Mouse (Mus musculus): Measurements from ENCODE around the gene Ank3. TPM values are rescaled to one million over a fixed set of nuclear protein-coding genes. Genes with fewer than 3 reads are reported as not detected.

Ank3 gene
- total and polyA plus RNA-seq, 2 experiments from 2014 or later: 60.1 to 239 TPM

DNA sequence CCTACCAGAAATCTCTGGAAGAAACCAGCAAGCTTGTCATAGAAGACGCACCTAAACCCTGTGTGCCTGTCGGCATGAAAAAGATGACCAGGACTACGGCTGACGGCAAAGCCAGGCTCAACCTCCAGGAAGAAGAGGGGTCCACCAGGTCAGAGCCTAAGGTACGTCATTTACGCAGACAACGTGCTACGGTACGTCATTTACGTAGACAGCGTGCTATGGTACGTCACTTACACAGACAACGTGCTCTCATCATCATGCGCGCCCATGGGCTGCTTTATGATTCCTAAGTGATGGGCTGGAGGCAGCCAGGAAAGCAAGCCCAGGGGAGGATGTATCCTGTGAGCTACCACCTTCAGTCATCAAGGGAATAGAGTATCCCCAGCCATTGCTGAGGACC, 606.3 kb downstream of the Ank3 start:
- Histone ChIP-seq H3K4me1 (ENCODE audit: insufficient read depth, low read length) (no peaks in the 10 kb centered on the region), H3K36me3 (ENCODE audit: insufficient read depth, low read length) (peaks cover 30% of the 10 kb centered on the region; the same call in 1 of the 2 replicates), H3K27me3 (ENCODE audit: insufficient read depth, low read length) (no peaks in the 10 kb centered on the region), H3K4me2 (ENCODE audit: low read depth, low read length) (no peak overlapping the region), H3K9me3 (ENCODE audit: low read length) (no peaks in the 10 kb centered on the region), H3K9ac (replicated peaks; ENCODE audit: low read length) (no peak overlapping the region), H3K4me3 (ENCODE audit: low read length) (no peak overlapping the region), H3K27ac (no peak overlapping the region)
- ATAC-seq (no peak), DNase-seq (ENCODE audit: low spot score) (no peak)
- 97% methylated on average over 15 of the region's 15 CpGs for WGBS
- no peak for TF ChIP-seq CTCF (IDR thresholded peaks at IDR 0.05; ENCODE audit: low read depth)

DNA sequence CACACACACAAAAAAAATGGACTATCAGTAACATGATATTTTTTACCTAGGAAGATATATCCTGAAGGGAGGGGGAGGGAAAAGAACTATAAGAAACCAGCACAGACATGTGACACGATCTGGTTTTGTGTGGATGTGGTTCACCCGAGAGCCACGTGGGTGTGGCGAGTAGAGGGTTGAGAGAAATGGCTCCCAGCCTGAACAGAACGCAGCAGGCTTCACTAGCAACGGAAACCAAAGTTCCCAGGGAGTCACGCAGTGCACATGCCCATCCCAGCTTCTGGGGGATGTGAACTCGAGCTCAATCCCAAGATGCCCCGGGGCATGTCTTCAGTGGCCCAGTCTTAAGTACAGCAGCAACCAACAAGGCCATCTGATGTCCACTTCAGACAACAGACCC, 607.8 kb downstream of the Ank3 start:
- Histone ChIP-seq H3K27ac (no peak overlapping the region), H3K27me3 (ENCODE audit: insufficient read depth, low read length) (no peaks in the 10 kb centered on the region), H3K36me3 (ENCODE audit: insufficient read depth, low read length) (peaks cover 21% of the 10 kb centered on the region; the same call in 1 of the 2 replicates), H3K4me1 (ENCODE audit: insufficient read depth, low read length) (no peaks in the 10 kb centered on the region), H3K4me3 (ENCODE audit: low read length) (no peak overlapping the region), H3K9ac (replicated peaks; ENCODE audit: low read length) (no peak overlapping the region), H3K9me3 (ENCODE audit: low read length) (no peaks in the 10 kb centered on the region), H3K4me2 (ENCODE audit: low read depth, low read length) (no peak overlapping the region)
- 67% methylated on average over 9 of the region's 9 CpGs for WGBS
- no peak for DNase-seq (ENCODE audit: low spot score)
- ATAC-seq: no peak
- TF ChIP-seq CTCF (IDR thresholded peaks at IDR 0.05; ENCODE audit: low read depth): no peak

DNA sequence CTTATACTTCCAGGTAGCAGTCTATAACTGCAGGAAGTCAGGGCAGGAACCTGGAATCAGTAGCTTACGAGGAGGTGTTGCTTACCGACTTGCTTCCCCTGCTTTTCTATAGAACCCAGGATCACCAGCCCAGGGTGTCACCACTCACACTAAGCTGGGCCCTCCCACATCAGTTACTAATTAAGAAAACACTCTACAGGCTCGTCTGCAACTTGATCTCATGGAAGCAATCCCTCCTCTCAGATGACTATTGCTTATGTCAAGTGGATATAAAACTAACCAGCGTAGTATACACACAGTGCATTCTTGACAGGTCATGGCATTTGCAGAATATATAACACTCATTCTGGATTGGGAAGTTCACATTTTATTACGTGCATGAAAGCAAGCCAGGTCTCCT, 613.2 kb downstream of the Ank3 start:
- ATAC-seq (no peak), DNase-seq (ENCODE audit: low spot score) (no peak)
- no peaks in the 10 kb centered on the region for H3K9me3 ChIP-seq (ENCODE audit: low read length)
- 79% methylated on average over 5 of the region's 5 CpGs for WGBS
- no peak overlapping the region for H3K9ac ChIP-seq (replicated peaks; ENCODE audit: low read length)
- no peak overlapping the region for H3K4me2 ChIP-seq (ENCODE audit: low read depth, low read length)
- peaks cover 20% of the 10 kb centered on the region for H3K36me3 ChIP-seq (ENCODE audit: insufficient read depth, low read length)
- no peaks in the 10 kb centered on the region for H3K27me3 ChIP-seq (ENCODE audit: insufficient read depth, low read length)
- no peaks in the 10 kb centered on the region for H3K4me1 ChIP-seq (ENCODE audit: insufficient read depth, low read length)
- no peak overlapping the region for H3K27ac ChIP-seq
- no peak overlapping the region for H3K4me3 ChIP-seq (ENCODE audit: low read length)
- TF ChIP-seq CTCF (IDR thresholded peaks at IDR 0.05; ENCODE audit: low read depth): no peak

DNA sequence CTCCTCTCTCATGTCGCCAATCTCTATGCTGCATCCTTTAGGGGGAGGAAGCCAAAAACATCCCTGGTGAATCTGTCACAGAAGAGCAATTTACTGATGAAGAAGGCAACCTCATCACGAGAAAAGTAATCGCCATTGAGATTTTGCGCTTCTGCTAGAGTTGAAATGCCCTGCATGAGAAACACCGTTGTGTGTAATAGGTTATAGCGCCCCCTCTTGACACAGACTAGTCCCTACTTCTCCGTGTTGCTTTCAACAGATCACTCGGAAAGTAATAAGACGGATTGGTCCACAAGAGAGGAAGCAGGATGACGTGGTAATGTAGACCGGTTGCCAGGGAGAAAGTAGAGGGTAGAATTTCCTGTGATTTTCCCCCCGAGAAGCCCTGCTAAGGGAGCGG, 615.4 kb downstream of the Ank3 start:
- H3K4me2 ChIP-seq (ENCODE audit: low read depth, low read length): no peak overlapping the region
- DNase-seq (ENCODE audit: low spot score) (no peak), ATAC-seq (no peak)
- no peak overlapping the region for H3K9ac ChIP-seq (replicated peaks; ENCODE audit: low read length)
- TF ChIP-seq CTCF (IDR thresholded peaks at IDR 0.05; ENCODE audit: low read depth): peak; percentile 21; the same call in 1 of the 2 replicates
- H3K4me1 ChIP-seq (ENCODE audit: insufficient read depth, low read length): no peaks in the 10 kb centered on the region
- no peaks in the 10 kb centered on the region for H3K27me3 ChIP-seq (ENCODE audit: insufficient read depth, low read length)
- no peak overlapping the region for H3K27ac ChIP-seq
- peaks cover 18% of the 10 kb centered on the region for H3K36me3 ChIP-seq (ENCODE audit: insufficient read depth, low read length)
- H3K4me3 ChIP-seq (ENCODE audit: low read length): no peak overlapping the region
- WGBS: 93% methylated on average over 13 of the region's 13 CpGs
- no peaks in the 10 kb centered on the region for H3K9me3 ChIP-seq (ENCODE audit: low read length)

DNA sequence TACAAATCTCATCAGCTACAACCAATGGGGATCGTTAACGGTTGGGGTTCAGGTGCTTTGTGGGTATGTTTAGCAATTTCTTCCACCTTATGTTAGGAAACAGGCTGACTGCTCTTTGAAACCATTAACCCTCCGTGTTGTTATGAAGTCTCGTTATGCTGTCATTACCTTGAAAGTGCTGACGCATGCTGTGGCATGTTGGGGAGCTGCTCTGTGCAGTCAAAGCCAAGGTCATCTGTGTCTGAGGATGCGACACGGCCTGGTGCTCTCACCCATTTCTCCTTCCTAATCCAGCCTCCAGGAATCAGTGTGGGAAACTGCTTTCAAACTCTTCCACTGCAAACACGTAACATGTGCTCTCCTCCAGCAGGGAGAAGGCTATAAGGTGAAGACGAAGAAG, 616.6 kb downstream of the Ank3 start:
- ATAC-seq: no peak
- Histone ChIP-seq H3K9me3 (ENCODE audit: low read length) (no peaks in the 10 kb centered on the region), H3K4me1 (ENCODE audit: insufficient read depth, low read length) (no peaks in the 10 kb centered on the region), H3K4me3 (ENCODE audit: low read length) (no peak overlapping the region), H3K27ac (no peak overlapping the region), H3K27me3 (ENCODE audit: insufficient read depth, low read length) (no peaks in the 10 kb centered on the region), H3K9ac (replicated peaks; ENCODE audit: low read length) (no peak overlapping the region), H3K36me3 (ENCODE audit: insufficient read depth, low read length) (peaks cover 18% of the 10 kb centered on the region), H3K4me2 (ENCODE audit: low read depth, low read length) (no peak overlapping the region)
- no peak for DNase-seq (ENCODE audit: low spot score)
- TF ChIP-seq CTCF (IDR thresholded peaks at IDR 0.05; ENCODE audit: low read depth): no peak
- WGBS: 87% methylated on average over 9 of the region's 9 CpGs

DNA sequence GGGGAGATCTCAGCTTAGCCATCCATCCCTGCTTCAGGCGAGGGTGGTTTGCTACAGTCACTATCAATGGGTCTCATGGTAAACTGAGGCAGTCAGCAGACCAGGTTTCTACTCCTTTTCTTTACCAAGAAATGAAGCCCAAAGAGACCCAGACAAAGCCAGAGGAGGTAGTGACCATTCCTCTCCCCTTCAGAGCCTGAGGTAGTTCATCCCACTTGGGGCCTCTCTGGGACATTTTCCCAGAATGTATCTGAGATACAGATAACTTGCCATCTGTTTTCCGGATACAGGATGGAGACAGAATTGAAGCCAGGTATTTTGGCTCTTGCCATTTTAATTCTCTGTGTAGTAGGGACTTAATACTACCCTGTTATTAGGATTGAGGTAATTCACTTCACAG, 620.1 kb downstream of the Ank3 start:
- Histone ChIP-seq H3K27ac (no peak overlapping the region), H3K27me3 (ENCODE audit: insufficient read depth, low read length) (no peaks in the 10 kb centered on the region), H3K4me1 (ENCODE audit: insufficient read depth, low read length) (no peaks in the 10 kb centered on the region), H3K36me3 (ENCODE audit: insufficient read depth, low read length) (peaks cover 21% of the 10 kb centered on the region), H3K4me3 (ENCODE audit: low read length) (no peak overlapping the region), H3K9ac (replicated peaks; ENCODE audit: low read length) (no peak overlapping the region), H3K4me2 (ENCODE audit: low read depth, low read length) (no peak overlapping the region), H3K9me3 (ENCODE audit: low read length) (no peaks in the 10 kb centered on the region)
- DNase-seq (ENCODE audit: low spot score) (no peak), ATAC-seq (no peak)
- whole genome bisulfite sequencing: 61% methylated on average over 2 of the region's 2 CpGs
- TF ChIP-seq CTCF (IDR thresholded peaks at IDR 0.05; ENCODE audit: low read depth): no peak

DNA sequence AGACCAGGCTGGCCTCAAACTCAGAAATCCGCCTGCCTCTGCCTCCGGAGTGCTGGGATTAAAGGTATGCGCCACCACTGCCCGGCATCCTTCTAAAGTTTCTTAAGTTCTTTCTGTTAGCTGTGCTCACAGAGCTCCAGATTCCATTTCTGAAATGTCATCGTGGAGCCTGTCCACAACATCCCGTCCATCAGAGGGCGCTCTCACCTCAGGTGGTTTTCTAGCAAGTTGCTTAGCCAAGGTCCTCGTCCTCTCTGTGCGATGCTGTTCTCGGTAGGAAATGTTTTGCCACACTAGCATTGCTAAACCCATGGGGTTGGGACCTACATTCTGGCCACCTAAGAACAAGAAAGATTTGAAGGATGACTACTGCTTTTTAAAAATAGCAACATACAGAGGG, 623.1 kb downstream of the Ank3 start:
- Histone ChIP-seq H3K4me3 (ENCODE audit: low read length) (no peak overlapping the region), H3K4me1 (ENCODE audit: insufficient read depth, low read length) (no peaks in the 10 kb centered on the region), H3K4me2 (ENCODE audit: low read depth, low read length) (no peak overlapping the region), H3K36me3 (ENCODE audit: insufficient read depth, low read length) (peaks cover 11% of the 10 kb centered on the region), H3K9ac (replicated peaks; ENCODE audit: low read length) (no peak overlapping the region), H3K27me3 (ENCODE audit: insufficient read depth, low read length) (no peaks in the 10 kb centered on the region), H3K27ac (no peak overlapping the region), H3K9me3 (ENCODE audit: low read length) (no peaks in the 10 kb centered on the region)
- DNase-seq (ENCODE audit: low spot score): peak; percentile 27
- WGBS: 86% methylated on average over 10 of the region's 10 CpGs
- peak; percentile 56 for TF ChIP-seq CTCF (IDR thresholded peaks at IDR 0.05; ENCODE audit: low read depth)
- no peak for ATAC-seq
